Mouse (Mus musculus): ENCODE results near the gene 4933425L06Rik.

- TF ChIP-seq CTCF (IDR thresholded peaks at IDR 0.05) (no peak), POLR2A (IDR thresholded peaks at IDR 0.05; ENCODE audit: insufficient read depth, low read depth, low read length) (no peak), EP300 (IDR thresholded peaks at IDR 0.05; ENCODE audit: insufficient read depth, low read depth, low read length) (no peak)
These were observed 30.5 kb upstream of the 4933425L06Rik start for GRCm38 (mm10) chr13:105051432-105051831.

Data from heart, adult 2 months (tissue).